Mouse (Mus musculus): ENCODE measurements around the gene Pxylp1. TPM values are rescaled to one million over a fixed set of nuclear protein-coding genes. Genes with fewer than 3 reads are reported as not detected.
"Not testable (repeated sequence)": the region's sequence is repeated elsewhere in the genome, so short reads cannot be mapped to it uniquely, and the experiment has no call there.

The Pxylp1 gene
- 26.4 and 27.9 TPM in 2 replicates for polyA plus RNA-seq (2015; fragmentation: Nextera tagmentation; extraction: Ambion mirVana)

DNA sequence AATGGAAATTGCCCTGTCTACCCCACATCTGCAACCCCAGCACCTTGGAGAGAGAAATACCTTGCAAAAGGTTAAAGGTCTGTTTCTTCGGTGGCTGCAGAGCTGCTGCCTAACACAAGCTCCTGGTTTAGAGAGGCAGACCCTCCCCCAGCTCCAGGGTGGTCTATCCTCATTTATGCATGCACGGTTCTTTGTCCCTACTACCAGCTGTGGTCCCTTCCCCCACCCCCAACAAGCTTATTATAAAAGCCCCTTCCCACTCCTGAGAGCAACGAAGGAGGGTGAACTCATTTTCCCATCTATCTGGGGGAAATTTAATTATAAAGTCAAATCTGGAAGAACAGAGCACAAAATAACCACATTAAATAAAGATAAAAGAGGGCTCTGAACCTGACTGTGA, at the start of gene Pxylp1:
Gene Pxylp1 (minus strand): TSS at position 124 of the 400 bp plus-strand sequence.
- no peaks in the 10 kb centered on the region for H3K9me3 ChIP-seq
- H3K4me3 ChIP-seq: no peak within 1 kb of the TSS
- peaks cover 17% of the 10 kb centered on the region for H3K4me1 ChIP-seq
- no peak for ATAC-seq (ENCODE audit: insufficient number of reproducible peaks, low FRiP score, low TSS enrichment, low read depth)
- H3K9ac ChIP-seq: no peak within 1 kb of the TSS
- H3K27ac ChIP-seq: no peak within 1 kb of the TSS
- peaks cover 9% of the 10 kb centered on the region; the same call in 1 of the 2 replicates for H3K27me3 ChIP-seq
- WGBS: 19% methylated on average over 3 of the region's 3 CpGs
- no peaks in the 10 kb centered on the region for H3K36me3 ChIP-seq
- H3K4me2 ChIP-seq: no peak within 1 kb of the TSS

DNA sequence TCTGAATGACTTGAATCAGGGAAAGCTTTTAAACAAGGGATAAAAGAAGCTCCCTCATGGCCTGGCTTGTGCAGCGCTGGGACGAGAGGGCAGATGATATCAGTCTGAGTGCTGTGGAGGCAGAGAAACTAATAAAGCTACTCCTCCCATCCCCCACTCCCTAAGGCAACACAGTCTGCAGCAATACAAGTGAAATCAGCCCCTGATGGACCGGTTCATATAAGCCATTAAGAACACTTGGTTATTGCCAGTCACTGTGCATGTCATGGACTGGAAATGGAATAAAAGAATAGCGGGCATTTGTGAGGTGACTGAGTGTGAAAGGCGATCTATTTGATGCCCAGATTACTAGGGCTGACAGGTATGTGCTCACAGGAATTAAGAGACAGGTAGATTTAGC, 46.4 kb upstream of the Pxylp1 start:
- Histone ChIP-seq H3K36me3 (peaks cover 9% of the 10 kb centered on the region), H3K27me3 (no peaks in the 10 kb centered on the region), H3K9me3 (no peaks in the 10 kb centered on the region), H3K4me2 (no peak overlapping the region), H3K27ac (no peak overlapping the region), H3K4me3 (no peak overlapping the region), H3K9ac (no peak overlapping the region), H3K4me1 (no peaks in the 10 kb centered on the region)
- WGBS: 46% methylated on average over 5 of the region's 5 CpGs
- ATAC-seq (ENCODE audit: insufficient number of reproducible peaks, low FRiP score, low TSS enrichment, low read depth): no peak

DNA sequence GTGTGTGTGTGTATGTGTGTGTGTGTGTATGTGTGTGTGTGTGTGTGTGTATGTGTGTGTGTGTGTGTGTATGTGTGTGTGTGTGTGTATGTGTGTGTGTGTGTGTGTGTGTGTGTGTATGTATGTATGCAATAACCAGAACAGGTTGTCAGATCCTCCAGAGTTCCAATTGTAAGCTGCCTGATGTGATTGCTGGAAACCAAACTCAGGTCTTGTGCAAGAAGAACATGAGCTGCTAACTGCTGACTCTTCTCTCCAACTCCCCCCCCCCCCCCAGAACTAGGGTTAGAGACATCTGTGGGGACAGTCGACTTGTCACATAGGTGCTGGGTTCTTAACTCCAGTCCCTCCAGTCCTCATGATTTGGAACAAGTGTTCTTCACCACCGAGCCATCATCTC, 44.0 kb upstream of the Pxylp1 start:
- not testable (repeated sequence) for H3K9me3 ChIP-seq; H3K4me2 ChIP-seq; ATAC-seq (ENCODE audit: insufficient number of reproducible peaks, low FRiP score, low TSS enrichment, low read depth); H3K4me1 ChIP-seq; H3K27ac ChIP-seq; H3K4me3 ChIP-seq; H3K36me3 ChIP-seq; H3K9ac ChIP-seq; H3K27me3 ChIP-seq
- WGBS: 91% methylated on average over 2 of the region's 2 CpGs

DNA sequence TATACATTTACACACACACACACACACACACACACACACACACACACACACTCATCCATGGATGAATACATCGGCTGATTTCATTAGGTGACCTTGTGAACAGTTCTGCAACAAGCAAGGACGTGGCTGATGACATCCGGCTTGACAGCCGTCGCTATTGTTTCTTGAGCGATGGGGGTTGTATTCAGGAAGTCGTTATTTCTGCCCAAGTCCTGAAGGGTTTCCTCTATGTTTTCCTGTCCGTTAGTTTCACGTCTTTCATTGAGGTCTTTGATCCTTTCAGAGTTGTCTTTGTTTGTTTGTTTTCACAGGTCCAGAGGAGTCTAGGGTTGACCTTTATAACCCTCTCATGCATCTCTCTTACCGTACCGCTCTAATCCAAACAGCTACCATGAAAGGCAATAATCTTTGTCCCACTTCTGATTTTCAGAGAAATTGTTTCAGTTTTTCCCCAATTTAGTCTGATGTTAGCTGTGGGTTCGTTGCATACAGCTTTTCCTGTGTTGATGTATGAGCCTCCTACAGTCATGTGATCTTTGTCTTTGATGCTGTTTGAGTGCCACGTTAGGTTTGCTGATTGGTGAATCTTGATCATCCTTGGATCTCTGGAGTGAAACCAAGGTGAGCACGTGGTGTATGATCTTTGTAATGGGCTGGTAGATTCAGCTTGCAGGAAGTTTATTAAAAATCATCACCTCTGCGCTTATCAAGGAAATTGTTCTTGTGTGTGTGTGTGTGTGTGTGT, 43.3 kb upstream of the Pxylp1 start:
- no peak for ATAC-seq (ENCODE audit: insufficient number of reproducible peaks, low FRiP score, low TSS enrichment, low read depth)
- Histone ChIP-seq H3K4me2 (no peak overlapping the region), H3K4me1 (no peaks in the 10 kb centered on the region), H3K27me3 (no peaks in the 10 kb centered on the region), H3K9me3 (no peaks in the 10 kb centered on the region), H3K27ac (no peak overlapping the region), H3K36me3 (peaks cover under 1% of the 10 kb centered on the region; the same call in 1 of the 2 replicates), H3K4me3 (no peak overlapping the region), H3K9ac (no peak overlapping the region)
- 59% methylated on average over 15 of the region's 15 CpGs for WGBS

DNA sequence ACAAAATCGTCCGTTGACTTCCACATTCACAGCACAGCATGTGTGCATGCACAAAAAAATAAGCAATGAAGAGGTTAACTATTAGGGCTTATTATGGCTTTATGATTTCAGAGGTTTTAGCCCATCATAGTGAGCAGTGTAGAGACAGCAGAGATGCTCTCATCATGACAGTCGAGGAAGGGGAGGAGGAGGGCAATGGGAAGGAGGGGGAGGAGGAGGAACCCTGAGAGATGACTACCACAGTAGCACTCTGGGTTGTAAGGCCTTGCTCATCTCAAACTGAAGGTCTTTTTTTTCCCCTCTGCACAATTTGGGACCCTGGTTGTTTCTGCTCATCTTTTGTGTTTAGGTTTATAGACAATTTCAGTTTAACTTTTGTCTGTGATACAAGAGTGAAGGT, 42.3 kb upstream of the Pxylp1 start:
- Histone ChIP-seq H3K4me1 (0 out of 2 replicates have a peak, but pooled peaks cover 2% of the 10 kb centered on the region), H3K27ac (no peak overlapping the region), H3K9me3 (no peaks in the 10 kb centered on the region), H3K4me2 (no peak overlapping the region), H3K27me3 (no peaks in the 10 kb centered on the region), H3K36me3 (no peaks in the 10 kb centered on the region), H3K4me3 (no peak overlapping the region), H3K9ac (no peak overlapping the region)
- WGBS: 86% methylated on average over 3 of the region's 3 CpGs
- no peak for ATAC-seq (ENCODE audit: insufficient number of reproducible peaks, low FRiP score, low TSS enrichment, low read depth)

DNA sequence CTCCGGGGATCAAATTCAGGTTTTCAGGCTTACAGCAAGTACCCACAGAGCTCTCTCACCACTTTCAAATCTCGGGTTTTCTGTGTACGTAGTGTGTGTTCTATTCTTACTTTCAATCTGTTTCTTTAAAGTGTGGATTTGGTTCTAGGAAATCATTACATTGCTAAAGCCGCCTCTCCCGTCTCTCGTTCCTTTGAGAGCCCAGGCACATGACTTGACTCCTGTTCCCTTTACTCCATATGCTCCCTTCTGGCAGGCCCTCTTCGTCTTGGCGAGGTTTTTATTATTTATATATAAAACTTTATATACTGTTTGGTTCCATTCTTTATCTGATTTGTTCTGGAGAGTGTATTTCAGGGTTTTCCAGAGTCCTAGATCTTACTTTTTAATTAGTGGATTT, 40.3 kb upstream of the Pxylp1 start:
- Histone ChIP-seq H3K27ac (no peak overlapping the region), H3K9ac (no peak overlapping the region), H3K36me3 (no peaks in the 10 kb centered on the region), H3K4me1 (0 out of 2 replicates have a peak, but pooled peaks cover 2% of the 10 kb centered on the region), H3K4me2 (no peak overlapping the region), H3K4me3 (no peak overlapping the region), H3K9me3 (no peaks in the 10 kb centered on the region), H3K27me3 (no peaks in the 10 kb centered on the region)
- ATAC-seq (ENCODE audit: insufficient number of reproducible peaks, low FRiP score, low TSS enrichment, low read depth): no peak
- 64% methylated on average over 8 of the region's 8 CpGs for whole genome bisulfite sequencing

DNA sequence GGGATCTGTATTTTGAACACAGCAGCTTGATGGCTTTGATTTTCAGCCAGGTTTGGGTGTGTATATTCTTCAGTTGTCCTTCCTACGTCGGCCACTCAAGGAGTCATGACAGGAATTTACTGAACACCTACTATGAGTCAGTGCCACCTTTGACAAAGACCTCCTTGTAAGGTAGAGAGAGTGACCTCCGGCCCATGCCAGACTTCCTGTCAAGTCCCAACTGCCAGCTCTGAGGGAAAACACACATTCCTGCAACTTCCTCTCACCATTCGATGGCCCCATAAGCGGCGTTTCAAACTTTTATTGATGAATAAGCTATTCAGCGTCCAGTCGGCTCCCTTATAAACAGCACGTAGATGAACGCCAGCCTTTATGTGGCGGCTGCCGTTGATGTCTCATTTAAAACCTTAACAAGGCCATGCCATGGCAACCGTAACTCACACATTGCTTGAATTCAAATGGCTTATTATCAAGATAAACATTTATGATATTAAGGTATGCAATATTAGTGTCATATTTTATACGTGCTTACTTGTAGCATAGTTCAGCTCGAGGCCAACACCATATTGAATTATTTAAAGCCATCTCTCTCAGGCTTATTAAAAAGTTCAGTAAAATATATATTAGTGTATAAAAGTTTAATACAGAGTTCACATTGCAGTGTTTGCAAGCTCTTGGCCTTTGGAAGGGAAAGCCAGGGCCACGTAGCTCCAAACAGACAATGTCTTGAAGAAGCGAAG, 31.3 kb upstream of the Pxylp1 start:
- no peak overlapping the region for H3K4me2 ChIP-seq
- ATAC-seq (ENCODE audit: insufficient number of reproducible peaks, low FRiP score, low TSS enrichment, low read depth): peak; percentile 72
- H3K9ac ChIP-seq: no peak overlapping the region
- no peaks in the 10 kb centered on the region for H3K9me3 ChIP-seq
- H3K4me3 ChIP-seq: no peak overlapping the region
- peak overlapping the region; percentile 66 for H3K27ac ChIP-seq
- H3K36me3 ChIP-seq: no peaks in the 10 kb centered on the region
- H3K27me3 ChIP-seq: peaks cover 7% of the 10 kb centered on the region; the same call in 1 of the 2 replicates
- WGBS: 42% methylated on average over 17 of the region's 17 CpGs
- H3K4me1 ChIP-seq: peaks cover 21% of the 10 kb centered on the region

DNA sequence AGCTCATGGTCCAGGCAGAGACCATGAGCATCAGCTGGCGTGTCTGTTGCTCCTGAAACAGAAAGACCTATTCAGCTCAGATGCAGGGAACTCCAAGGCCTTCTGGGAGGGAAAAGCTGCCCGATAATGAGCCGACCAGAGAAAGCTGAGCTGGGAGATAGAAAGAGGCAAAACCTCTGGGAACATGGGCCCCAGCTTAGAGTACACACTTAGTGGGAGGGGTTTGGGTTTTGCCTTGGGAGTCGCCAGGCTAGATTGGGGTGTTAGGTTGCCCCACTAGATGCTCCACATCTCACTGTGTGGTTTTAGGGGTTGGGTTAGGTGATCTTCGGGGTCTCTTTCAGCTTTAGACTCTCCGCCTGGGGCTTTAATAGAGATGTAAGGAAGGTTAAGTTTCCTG, 30.6 kb upstream of the Pxylp1 start:
- peak; percentile 32; the same call in 1 of the 2 replicates for ATAC-seq (ENCODE audit: insufficient number of reproducible peaks, low FRiP score, low TSS enrichment, low read depth)
- peak overlapping the region; percentile 66 for H3K27ac ChIP-seq
- WGBS: 47% methylated on average over 6 of the region's 6 CpGs

DNA sequence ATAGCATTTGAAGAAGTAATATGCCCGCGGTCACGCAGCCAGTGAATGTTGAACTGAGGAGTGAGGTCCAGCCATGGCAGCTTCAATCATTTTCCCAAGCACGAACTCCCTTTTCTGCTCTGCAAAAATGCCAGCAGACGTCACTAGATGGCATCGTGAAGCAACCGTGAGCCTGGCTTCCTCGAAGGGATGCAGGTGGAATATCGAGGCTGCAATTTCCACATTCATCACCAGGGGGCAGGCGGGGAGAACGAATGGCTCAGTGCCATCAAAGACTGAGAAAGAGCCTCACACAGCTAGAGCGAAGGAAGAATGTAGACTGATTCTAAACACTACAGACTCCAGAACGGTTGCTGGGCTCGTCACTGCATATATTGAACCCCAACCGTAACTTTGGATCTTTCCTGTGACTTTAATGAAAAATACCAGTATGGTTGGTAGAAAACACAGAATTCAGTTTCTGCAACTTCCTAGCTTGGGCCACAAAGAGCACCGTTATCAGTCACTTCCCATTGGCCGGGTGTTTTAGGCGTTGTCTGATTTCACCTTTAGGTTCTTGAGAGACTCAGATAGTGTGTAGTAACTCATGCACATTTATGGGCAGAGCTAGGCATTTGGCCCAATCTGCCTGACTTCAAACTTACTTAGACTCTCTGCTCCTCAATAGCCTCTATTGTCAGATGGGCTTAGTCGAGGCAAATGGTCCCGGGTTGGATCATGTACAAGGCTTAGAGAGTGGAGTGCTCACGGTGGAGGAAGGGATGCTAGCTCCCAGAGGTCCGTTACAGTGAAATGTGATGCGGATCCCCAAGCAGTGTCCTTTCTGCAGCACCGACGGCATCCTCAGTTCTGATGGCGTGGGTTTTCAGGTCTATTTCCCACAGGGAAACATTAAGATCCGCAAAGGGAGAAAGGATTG, 24.4 kb upstream of the Pxylp1 start:
- H3K9me3 ChIP-seq: no peaks in the 10 kb centered on the region
- ATAC-seq (ENCODE audit: insufficient number of reproducible peaks, low FRiP score, low TSS enrichment, low read depth): 0 out of 2 replicates have a peak, but pooled peaks have one; percentile 52
- WGBS: 38% methylated on average over 27 of the region's 27 CpGs

More for the DNA sequence above, 30.6 kb upstream of the Pxylp1 start:
- Histone ChIP-seq H3K36me3 (no peaks in the 10 kb centered on the region), H3K4me1 (peaks cover 21% of the 10 kb centered on the region), H3K9ac (no peak overlapping the region), H3K4me3 (no peak overlapping the region), H3K4me2 (no peak overlapping the region), H3K27me3 (peaks cover 7% of the 10 kb centered on the region; the same call in 1 of the 2 replicates), H3K9me3 (no peaks in the 10 kb centered on the region)

DNA sequence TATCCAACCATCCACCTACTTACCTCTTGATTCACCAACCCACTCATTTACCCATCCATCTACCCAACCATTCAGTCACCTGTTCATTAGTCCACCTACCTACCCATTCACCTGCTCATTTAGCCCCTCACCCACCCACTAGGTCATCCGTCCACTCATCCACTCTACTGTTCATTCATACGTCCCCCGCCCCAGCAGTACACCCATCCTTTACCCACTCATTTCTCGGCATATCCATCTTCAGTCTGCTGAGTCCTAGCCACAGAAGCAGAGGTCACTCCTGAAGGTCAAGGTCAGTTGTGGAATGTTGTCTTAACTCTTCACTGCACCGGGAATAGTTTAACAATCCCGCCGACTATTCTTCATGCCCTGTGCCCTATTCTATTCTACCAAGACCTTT, 23.6 kb upstream of the Pxylp1 start:
- no peak overlapping the region for H3K4me2 ChIP-seq
- H3K4me1 ChIP-seq: no peaks in the 10 kb centered on the region
- H3K36me3 ChIP-seq: no peaks in the 10 kb centered on the region
- WGBS: 67% methylated on average over 7 of the region's 7 CpGs
- H3K4me3 ChIP-seq: no peak overlapping the region
- ATAC-seq (ENCODE audit: insufficient number of reproducible peaks, low FRiP score, low TSS enrichment, low read depth): no peak
- H3K9ac ChIP-seq: no peak overlapping the region
- no peaks in the 10 kb centered on the region; the same call in 1 of the 2 replicates for H3K27me3 ChIP-seq
- H3K9me3 ChIP-seq: no peaks in the 10 kb centered on the region
- H3K27ac ChIP-seq: no peak overlapping the region

More for the DNA sequence above, 24.4 kb upstream of the Pxylp1 start:
- Histone ChIP-seq H3K4me1 (no peaks in the 10 kb centered on the region), H3K36me3 (no peaks in the 10 kb centered on the region), H3K4me2 (no peak overlapping the region), H3K4me3 (no peak overlapping the region), H3K27me3 (peaks cover 7% of the 10 kb centered on the region; the same call in 1 of the 2 replicates), H3K27ac (no peak overlapping the region), H3K9ac (no peak overlapping the region)

DNA sequence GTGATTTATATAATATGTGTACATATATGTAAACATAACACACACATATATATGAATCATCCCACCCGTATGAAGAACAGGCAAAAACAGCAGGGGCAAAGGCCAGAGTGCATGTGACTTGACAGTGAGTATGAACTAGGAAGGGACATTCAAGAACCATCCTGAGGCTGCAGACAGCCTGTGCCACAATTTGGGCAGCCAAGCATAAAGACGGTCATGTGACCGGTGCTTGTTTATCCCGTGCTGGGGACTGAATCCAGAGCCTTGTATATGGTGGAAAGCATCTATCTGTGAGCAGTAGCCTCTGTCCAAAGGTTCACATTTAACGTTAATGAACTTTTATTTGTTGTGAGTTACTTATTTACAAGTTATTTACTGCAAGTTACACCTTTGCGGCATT, 22.4 kb upstream of the Pxylp1 start:
- no peak overlapping the region for H3K27ac ChIP-seq
- no peak overlapping the region for H3K4me2 ChIP-seq
- no peak overlapping the region for H3K9ac ChIP-seq
- no peak for ATAC-seq (ENCODE audit: insufficient number of reproducible peaks, low FRiP score, low TSS enrichment, low read depth)
- H3K36me3 ChIP-seq: no peaks in the 10 kb centered on the region
- H3K9me3 ChIP-seq: no peaks in the 10 kb centered on the region
- no peaks in the 10 kb centered on the region; the same call in 1 of the 2 replicates for H3K27me3 ChIP-seq
- H3K4me1 ChIP-seq: no peaks in the 10 kb centered on the region
- 83% methylated on average over 6 of the region's 6 CpGs for WGBS
- no peak overlapping the region for H3K4me3 ChIP-seq

Measured in limb, embryonic 15.5 days (tissue).